Mouse (Mus musculus): ENCODE measurements around the gene Txndc2. TPM values are rescaled to one million over a fixed set of nuclear protein-coding genes. Genes with fewer than 3 reads are reported as not detected.
A peak's percentile ranks its signal among the peaks of the same experiment; 100 is the strongest.
"Not testable (repeated sequence)": the region's sequence is repeated elsewhere in the genome, so short reads cannot be mapped to it uniquely, and the experiment has no call there.

Txndc2 gene
- polyA plus RNA-seq, 1 experiment from 2014 or later = 0.22 TPM

- DNase-seq (ENCODE audit: low spot score) = no peak
Observed at GRCm38 (mm10) chr17:65656076-65656475, 14.1 kb upstream of the Txndc2 start.

- no peak for DNase-seq (ENCODE audit: low spot score)
Observed at GRCm38 (mm10) chr17:65655608-65656007, 13.6 kb upstream of the Txndc2 start.

- no peak for DNase-seq (ENCODE audit: low spot score)
Observed at GRCm38 (mm10) chr17:65650598-65650997, 8.6 kb upstream of the Txndc2 start.

GRCm38 (mm10) chr17:65649175-65649493 lies 7.2 kb upstream of the Txndc2 start:
- no peak for DNase-seq (ENCODE audit: low spot score)

GRCm38 (mm10) chr17:65648371-65649174 lies 6.6 kb upstream of the Txndc2 start:
- no peak for DNase-seq (ENCODE audit: low spot score)

- no peak for DNase-seq (ENCODE audit: low spot score)
Observed at GRCm38 (mm10) chr17:65647961-65648360, 6.0 kb upstream of the Txndc2 start.

- DNase-seq (ENCODE audit: low spot score) = no peak
Observed at GRCm38 (mm10) chr17:65647226-65647625, 5.3 kb upstream of the Txndc2 start.

- no peak for DNase-seq (ENCODE audit: low spot score)
Observed at GRCm38 (mm10) chr17:65643579-65643978, 1.6 kb upstream of the Txndc2 start.

- no peak for DNase-seq (ENCODE audit: low spot score)
Observed at GRCm38 (mm10) chr17:65643051-65643521, 1.1 kb upstream of the Txndc2 start.

GRCm38 (mm10) chr17:65642578-65642991 lies 617 bp upstream of the Txndc2 start:
- no peak for DNase-seq (ENCODE audit: low spot score)

- no peak for DNase-seq (ENCODE audit: low spot score)
Observed at GRCm38 (mm10) chr17:65639144-65639543, 2.8 kb downstream of the Txndc2 start.

GRCm38 (mm10) chr17:65635715-65636360 lies 6.1 kb downstream of the Txndc2 start:
- DNase-seq (ENCODE audit: low spot score) = no peak

- no peak for DNase-seq (ENCODE audit: low spot score)
Observed at GRCm38 (mm10) chr17:65629943-65630342, 12.0 kb downstream of the Txndc2 start.

- not testable (repeated sequence) for DNase-seq (ENCODE audit: low spot score)
Observed at GRCm38 (mm10) chr17:65628823-65629532, 13.0 kb downstream of the Txndc2 start.

GRCm38 (mm10) chr17:65626301-65626700 lies 15.7 kb downstream of the Txndc2 start:
- DNase-seq (ENCODE audit: low spot score) = no peak

- peak; percentile 50 for DNase-seq (ENCODE audit: low spot score)
Observed at GRCm38 (mm10) chr17:65625563-65625962, 16.4 kb downstream of the Txndc2 start.

GRCm38 (mm10) chr17:65623130-65623529 lies 18.8 kb downstream of the Txndc2 start:
- no peak for DNase-seq (ENCODE audit: low spot score)

GRCm38 (mm10) chr17:65618431-65618830 lies 23.5 kb downstream of the Txndc2 start:
- DNase-seq (ENCODE audit: low spot score) = no peak

- DNase-seq (ENCODE audit: low spot score) = peak; percentile 33
Observed at GRCm38 (mm10) chr17:65615678-65616077, 26.3 kb downstream of the Txndc2 start.

- no peak for DNase-seq (ENCODE audit: low spot score)
Observed at GRCm38 (mm10) chr17:65614431-65614830, 27.5 kb downstream of the Txndc2 start.

- DNase-seq (ENCODE audit: low spot score) = peak; percentile 99
Observed at GRCm38 (mm10) chr17:65613463-65614412, 28.2 kb downstream of the Txndc2 start, which contains the start of gene Vapa. TSS of gene Vapa (minus strand) at chr17:65613555.

All from thymus, postnatal 0 days (tissue).